Mouse (Mus musculus) CH12.LX (cell line): Measurements from ENCODE around the gene Tnnc2. TPM values are rescaled to one million over a fixed set of nuclear protein-coding genes. Genes with fewer than 3 reads are reported as not detected.

Experiments used
- DNase-seq: peaks from one replicate; pipeline ENCODE4 v3.0.0-alpha.2; 2013; ENCODE audit errors: extremely low read depth
- H3K27ac ChIP-seq: 2 replicates; pipeline ENCODE4 v1.5.1; 2012; ENCODE audit warnings: low read depth, mild to moderate bottlenecking, control low read depth, moderate library complexity; ENCODE audit not compliant: insufficient read depth
- H3K27me3 ChIP-seq: replicated peaks from 2 replicates; pipeline ENCODE3; 2012; ENCODE audit warnings: inconsistent platforms
- H3K36me3 ChIP-seq, 2 experiments: replicated peaks in 1 of 2; 2 replicates each; pipeline versions ENCODE3 to v1.6.1; 2012; ENCODE audit warnings: inconsistent platforms in 1 of 2, low read length in 1 of 2, mild to moderate bottlenecking in 1 of 2, mixed read lengths in 1 of 2, moderate library complexity in 1 of 2; ENCODE audit not compliant: control insufficient read depth in 1 of 2, insufficient read depth in 1 of 2
- H3K4me1 ChIP-seq, 2 experiments: 2 replicates each; pipeline ENCODE4 v1.6.1; 2012; ENCODE audit warnings: inconsistent platforms in 1 of 2, moderate library complexity in 1 of 2; ENCODE audit not compliant: insufficient read depth in 2 of 2, control insufficient read depth in 1 of 2
- H3K4me2 ChIP-seq: 2 replicates; pipeline ENCODE4 v1.6.1; 2012; ENCODE audit warnings: low read depth, mild to moderate bottlenecking, control low read depth; ENCODE audit not compliant: poor library complexity, insufficient read depth, severe bottlenecking
- H3K4me3 ChIP-seq, 3 experiments: fragments of 150-350 bp in 1 of 3; sonication (generic) in 1 of 3; replicated peaks in 1 of 3; 2 replicates each; pipeline versions ENCODE3 to v1.5.1; 2011 to 2012; ENCODE audit warnings: low read depth in 2 of 3, low read length in 2 of 3, mild to moderate bottlenecking in 2 of 3, moderate library complexity in 2 of 3, control low read depth in 1 of 3, improper control_type of control experiment in 1 of 3, inconsistent platforms in 1 of 3, mixed read lengths in 1 of 3; ENCODE audit not compliant: poor library complexity in 1 of 3
- H3K79me2 ChIP-seq: replicated peaks from 2 replicates; pipeline ENCODE4 v1.6.1; 2012; ENCODE audit warnings: mild to moderate bottlenecking, moderate library complexity; ENCODE audit not compliant: control insufficient read depth, poor library complexity, insufficient read depth, severe bottlenecking; ENCODE audit errors: extremely low read depth
- H3K9ac ChIP-seq: 2 replicates; pipeline ENCODE4 v1.6.1; 2012; ENCODE audit warnings: low read depth, mild to moderate bottlenecking, control low read depth, moderate library complexity; ENCODE audit not compliant: insufficient read depth
- H3K9me3 ChIP-seq: replicated peaks from 2 replicates; pipeline ENCODE3; 2012; ENCODE audit warnings: low read length, inconsistent platforms, mixed read lengths
- CTCF ChIP-seq, 2 experiments: IDR thresholded peaks in 1 of 2; conservative IDR thresholded peaks in 1 of 2; 2 replicates each; pipeline ENCODE4 v1.5.1; 2011 to 2012; ENCODE audit warnings: low read depth in 2 of 2, low read length in 2 of 2, improper control_type of control experiment in 1 of 2, inconsistent platforms in 1 of 2, mild to moderate bottlenecking in 1 of 2, moderate library complexity in 1 of 2
- KAT2A ChIP-seq: IDR thresholded peaks from 2 replicates; pipeline ENCODE4 v1.6.1; 2012; ENCODE audit warnings: low read length, improper control_type of control experiment, inconsistent platforms; ENCODE audit not compliant: insufficient replicate concordance
- MYC ChIP-seq: IDR thresholded peaks from 2 replicates; pipeline ENCODE4 v1.6.1; 2011; ENCODE audit warnings: low read depth, mild to moderate bottlenecking, improper control_type of control experiment, low read length
- NELFE ChIP-seq: IDR thresholded peaks from 2 replicates; pipeline ENCODE4 v1.6.1; 2011; ENCODE audit warnings: low read depth, low read length, improper control_type of control experiment
- PAX5 ChIP-seq: IDR thresholded peaks from 2 replicates; pipeline ENCODE4 v1.6.1; 2012; ENCODE audit warnings: low read length, inconsistent platforms, mixed read lengths
- POLR2A ChIP-seq: IDR thresholded peaks from 2 replicates; pipeline ENCODE4 v1.6.1; 2011; ENCODE audit warnings: low read depth, mild to moderate bottlenecking, improper control_type of control experiment, low read length
- SIN3A ChIP-seq: IDR thresholded peaks from 2 replicates; pipeline ENCODE4 v1.6.1; 2012; ENCODE audit warnings: low read length, improper control_type of control experiment, inconsistent platforms
- SMC3 ChIP-seq: IDR thresholded peaks from 2 replicates; pipeline ENCODE4 v1.6.1; 2011; ENCODE audit warnings: low read depth, low read length, improper control_type of control experiment
- dilution Hi-C: fragments of 300-500 bp; cut with MboI; formaldehyde crosslinking; loops from 2 replicates; pipeline ENCODE4 v1.14.3; 2020; ENCODE audit warnings: low sequenced_read_pairs; ENCODE audit not compliant: extremely low pct_unique_long_range_greater_than_20kb, extremely low pct_ligation_motif_present
- in situ Hi-C: fragments of 300-500 bp; cut with MboI; formaldehyde crosslinking; loops from 3 replicates; pipeline ENCODE4 v1.14.3; 2019; ENCODE audit warnings: low sequenced_read_pairs, low pct_ligation_motif_present, low pct_unique_long_range_greater_than_20kb, mixed read lengths
- polyA plus RNA-seq: library from polyadenylated mRNA; unstranded; fragments of >175 nt; gene quantifications from 2 replicates; pipeline ENCODE4 v1.2.1, GENCODE M21; 2012; ENCODE audit warnings: low read depth; ENCODE audit not compliant: insufficient read length
- total RNA-seq, 2 experiments: library from RNA; depleted of rRNA; stranded (reverse); fragments of 300-350 nt in 1 of 2; fragments of >200 nt in 1 of 2; gene quantifications; 2 replicates each; pipeline ENCODE4 v1.2.3; 2012 to 2014

The Tnnc2 gene
- total and polyA plus RNA-seq, 3 experiments: not detected

GRCm38 (mm10) chr2:164793772-164794171, 14.0 kb upstream of the Tnnc2 start:
- H3K9ac ChIP-seq: no peak overlapping the region
- H3K4me2 ChIP-seq: no peak overlapping the region
- H3K9me3 ChIP-seq: no peaks in the 10 kb centered on the region
- no peaks in the 10 kb centered on the region for H3K27me3 ChIP-seq
- no peak overlapping the region for H3K4me3 ChIP-seq
- H3K36me3 ChIP-seq: peaks cover 52 to 82% of the 10 kb centered on the region in 2 experiments
- H3K79me2 ChIP-seq: no peaks in the 10 kb centered on the region
- in situ Hi-C loops (no loop called here), dilution Hi-C loops (no loop called here)
- TF ChIP-seq CTCF (conservative IDR thresholded peaks at IDR 0.05 in 1 of 2, IDR thresholded peaks at IDR 0.05 in 1 of 2; ENCODE audit: low read depth in 2 of 2, low read length in 2 of 2) (peak in 1 of 2 experiments; percentile 52; a peak in 2 of 4 replicates), PAX5 (no peak)
- DNase-seq: no peak
- H3K27ac ChIP-seq: no peak overlapping the region
- H3K4me1 ChIP-seq: peaks cover 0 to 6% of the 10 kb centered on the region in 2 experiments; a peak in 2 of 4 replicates

DNA sequence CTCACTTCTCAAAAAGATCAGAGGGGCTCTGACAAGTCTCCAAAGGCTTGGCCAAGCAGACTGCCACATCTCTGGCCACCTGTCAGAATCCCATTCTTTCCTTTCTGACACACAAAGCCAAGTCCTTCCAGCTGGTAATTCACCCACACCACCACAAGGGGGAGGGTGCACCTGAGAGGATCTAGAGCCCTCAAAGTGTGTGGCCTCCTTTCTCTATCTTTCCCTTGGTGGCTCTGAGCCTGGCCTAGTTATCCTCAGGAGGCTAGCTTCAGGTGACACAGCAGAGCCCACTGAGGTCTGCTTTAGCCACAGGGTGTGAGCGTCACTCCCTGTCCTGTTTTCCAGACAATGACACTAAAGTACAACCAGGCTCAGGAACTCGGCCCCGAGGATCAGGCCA, 13.5 kb upstream of the Tnnc2 start:
- Histone ChIP-seq H3K27ac (no peak overlapping the region), H3K9me3 (no peaks in the 10 kb centered on the region)
- dilution Hi-C loops: no loop called here

DNA sequence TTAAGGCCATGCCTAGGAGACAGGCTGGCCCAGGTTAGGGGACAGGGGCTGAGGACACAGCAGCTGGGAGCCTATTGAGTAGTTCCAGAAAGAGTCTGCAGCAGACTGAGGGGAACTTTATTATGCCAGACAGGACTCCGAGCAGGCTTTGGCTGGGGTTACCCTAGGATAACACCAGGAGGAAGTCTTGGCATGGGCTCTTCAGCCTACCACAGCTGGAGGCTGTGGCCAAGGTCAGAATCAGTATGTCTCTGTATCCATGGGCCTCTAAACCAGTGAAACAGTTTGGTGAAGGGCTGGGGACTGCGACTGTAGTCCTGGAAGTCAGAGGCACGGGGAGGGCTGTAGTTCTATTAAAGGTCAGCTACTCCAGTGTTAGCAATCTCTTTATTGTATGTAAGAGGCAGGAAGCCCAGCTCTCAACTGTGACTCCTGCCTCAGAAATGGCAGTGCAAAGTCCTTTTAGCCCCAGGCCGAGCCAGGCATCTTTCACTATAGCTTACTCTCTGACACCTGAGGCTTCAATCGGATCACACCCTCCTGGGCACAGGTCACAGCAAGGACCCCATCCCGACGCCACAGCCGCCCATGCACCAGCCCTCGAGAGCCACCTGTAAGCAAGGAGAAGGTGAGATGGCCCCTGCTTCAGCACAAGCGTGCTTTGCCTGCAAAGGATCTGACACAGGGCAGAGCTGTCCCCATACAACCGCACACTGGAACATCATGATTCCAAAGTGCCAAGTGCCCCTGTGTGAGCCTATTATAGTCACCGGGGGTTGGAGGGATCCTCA, 12.8 kb upstream of the Tnnc2 start:
- TF ChIP-seq NELFE (no peak), MYC (no peak), KAT2A (no peak), SIN3A (no peak), POLR2A (no peak)
- peaks cover 0 to 6% of the 10 kb centered on the region in 2 experiments; a peak in 2 of 4 replicates for H3K4me1 ChIP-seq
- H3K4me3 ChIP-seq: no peak overlapping the region
- no peaks in the 10 kb centered on the region for H3K79me2 ChIP-seq
- no peak overlapping the region for H3K4me2 ChIP-seq
- no peaks in the 10 kb centered on the region for H3K9me3 ChIP-seq
- no peak overlapping the region for H3K9ac ChIP-seq
- H3K27ac ChIP-seq: no peak overlapping the region
- H3K27me3 ChIP-seq: no peaks in the 10 kb centered on the region
- peaks cover 48 to 84% of the 10 kb centered on the region in 2 experiments for H3K36me3 ChIP-seq
- DNase-seq: no peak
- in situ Hi-C loops (no loop called here), dilution Hi-C loops (no loop called here)

More for the DNA sequence above, 13.5 kb upstream of the Tnnc2 start:
- Histone ChIP-seq H3K27me3 (no peaks in the 10 kb centered on the region), H3K4me2 (no peak overlapping the region), H3K36me3 (peaks cover 52 to 87% of the 10 kb centered on the region in 2 experiments), H3K9ac (no peak overlapping the region), H3K4me3 (no peak overlapping the region), H3K4me1 (peaks cover 0 to 6% of the 10 kb centered on the region in 2 experiments; a peak in 2 of 4 replicates), H3K79me2 (no peaks in the 10 kb centered on the region)
- in situ Hi-C loops: no loop called here
- TF ChIP-seq CTCF (conservative IDR thresholded peaks at IDR 0.05 in 1 of 2, IDR thresholded peaks at IDR 0.05 in 1 of 2; ENCODE audit: low read depth in 2 of 2, low read length in 2 of 2) (peak; percentile 73), NELFE (no peak), SMC3 (peak; percentile 37)
- DNase-seq: peak; percentile 62
